Mouse (Mus musculus) intestine, embryonic 15.5 days (tissue): ENCODE measurements around the gene Gm21762. TPM values are rescaled to one million over a fixed set of nuclear protein-coding genes. Genes with fewer than 3 reads are reported as not detected.
"Not testable (repeated sequence)": the region's sequence is repeated elsewhere in the genome, so short reads cannot be mapped to it uniquely, and the experiment has no call there.

Experiments used
- ATAC-seq: fragments of 200-750 bp; cut with Nextera tagmentation; 2 replicates; pipeline ENCODE4 v1.8.0; 2017; ENCODE audit warnings: moderate TSS enrichment, moderate library complexity
- H3K27ac ChIP-seq: fragments of 300-500 bp; sonication (generic); 2 replicates; pipeline ENCODE4 v1.5.1; 2015; ENCODE audit warnings: mild to moderate bottlenecking, inconsistent platforms
- H3K27me3 ChIP-seq: fragments of 300-500 bp; sonication (generic); replicated peaks from 2 replicates; pipeline ENCODE4 v1.6.1; 2015; ENCODE audit warnings: inconsistent platforms
- H3K36me3 ChIP-seq: fragments of 300-500 bp; sonication (generic); 2 replicates; pipeline ENCODE4 v1.6.1; 2015; ENCODE audit warnings: inconsistent platforms
- H3K4me1 ChIP-seq: fragments of 300-500 bp; sonication (generic); replicated peaks from 2 replicates; pipeline ENCODE4 v1.6.1; 2015; ENCODE audit warnings: inconsistent platforms
- H3K4me2 ChIP-seq: fragments of 300-500 bp; sonication (generic); replicated peaks from 2 replicates; pipeline ENCODE4 v1.6.1; 2015; ENCODE audit warnings: mild to moderate bottlenecking, inconsistent platforms
- H3K4me3 ChIP-seq: fragments of 300-500 bp; sonication (generic); replicated peaks from 2 replicates; pipeline ENCODE4 v1.5.1; 2015; ENCODE audit warnings: inconsistent platforms
- H3K9ac ChIP-seq: fragments of 300-500 bp; sonication (generic); 2 replicates; pipeline ENCODE4 v1.6.1; 2015; ENCODE audit warnings: inconsistent platforms
- H3K9me3 ChIP-seq: fragments of 300-500 bp; sonication (generic); 2 replicates; pipeline ENCODE4 v1.6.1; 2016; ENCODE audit warnings: inconsistent platforms
- WGBS: fragments of 180-500 bp; shearing (Covaris S2); methylation state at CpG from one replicate; pipeline ENCODE4 v1.1.7; 2015; 5-methylcytosine and 5-hydroxymethylcytosine counted together
- polyA plus RNA-seq: library from polyadenylated mRNA; unstranded; fragments of >200 nt; fragmentation: Nextera tagmentation; extraction: Ambion mirVana; gene quantifications from 2 replicates; pipeline ENCODE4 v1.2.1, GENCODE M21; 2015

The Gm21762 gene
- polyA plus RNA-seq, 1 experiment from 2014 or later = not detected

DNA sequence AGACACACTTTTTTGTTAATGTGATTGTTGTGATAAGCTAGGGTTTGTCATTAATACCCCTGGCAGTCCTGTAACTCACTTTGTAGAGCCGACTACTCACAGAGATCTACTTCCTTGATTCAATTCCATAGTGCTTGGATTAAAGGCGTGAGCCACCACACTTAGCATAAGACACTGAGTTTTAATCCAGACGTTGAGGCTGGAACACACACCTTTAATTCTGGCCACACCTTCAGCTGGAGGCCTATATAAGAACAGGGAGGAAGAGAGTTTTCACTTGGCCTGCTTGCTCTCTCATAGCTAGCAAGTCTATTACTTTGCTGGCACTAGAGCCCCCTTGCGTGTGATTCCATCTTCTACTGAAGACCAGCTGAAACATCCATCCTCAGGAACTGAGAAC, 43.6 kb downstream of the Gm21762 start, which contains the start of gene Gm21818:
Gm21818 (plus strand) TSS at position 301 of the 400 bp plus-strand sequence.
- H3K4me2 ChIP-seq, ATAC-seq, H3K9ac ChIP-seq, H3K27ac ChIP-seq, H3K4me1 ChIP-seq, H3K27me3 ChIP-seq, H3K4me3 ChIP-seq, H3K9me3 ChIP-seq, H3K36me3 ChIP-seq: not testable (repeated sequence)
- 74% methylated on average over 4 of the region's 4 CpGs for WGBS

DNA sequence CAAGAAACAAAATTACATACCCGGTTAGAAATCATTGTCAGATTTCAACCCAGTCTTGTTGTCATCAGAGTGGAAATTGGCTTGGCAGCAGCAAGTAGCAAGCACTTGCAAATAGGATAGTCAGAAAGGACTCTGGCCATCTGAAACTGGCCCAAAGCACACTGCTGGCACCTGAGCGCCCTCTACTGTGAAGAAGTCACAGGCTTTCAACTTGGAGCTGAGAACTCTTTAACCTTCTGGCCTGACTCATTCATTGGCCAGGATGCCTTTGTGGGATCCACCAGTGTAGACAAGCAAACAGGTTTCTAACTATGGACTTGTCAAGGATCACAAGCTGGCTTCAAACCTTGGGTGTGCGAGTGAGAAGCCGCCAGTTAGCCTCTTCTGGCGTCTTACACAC, 47.4 kb downstream of the Gm21762 start:
- not testable (repeated sequence) for H3K27ac ChIP-seq, H3K4me2 ChIP-seq, ATAC-seq, H3K9ac ChIP-seq, H3K27me3 ChIP-seq, H3K4me1 ChIP-seq, H3K36me3 ChIP-seq, H3K9me3 ChIP-seq, H3K4me3 ChIP-seq
- 44% methylated on average over 5 of the region's 5 CpGs for WGBS

Other genes with a start within 250 kb of the Gm21762 start
- gene Gm36079, start 188.9 kb downstream of the Gm21762 start, polyA plus RNA-seq = not detected in 2 replicates
- gene Gm21188, start 163.8 kb downstream of the Gm21762 start, polyA plus RNA-seq = 0.16 TPM in 1 of 2 replicates, not detected in the other
- gene Gm20767, start 75.7 kb downstream of the Gm21762 start, polyA plus RNA-seq = not detected in 2 replicates
- not detected in 2 replicates for gene Gm21818, start 43.5 kb downstream of the Gm21762 start, polyA plus RNA-seq
- gene Gm21731, start 23.2 kb upstream of the Gm21762 start, polyA plus RNA-seq = not detected in 2 replicates
- gene AF067061, start 47.2 kb upstream of the Gm21762 start, polyA plus RNA-seq = not detected in 2 replicates
- 0.37 and 0.55 TPM in 2 replicates for gene BC147527, start 84.4 kb upstream of the Gm21762 start, polyA plus RNA-seq
- gene Tcstv3, start 100.9 kb upstream of the Gm21762 start, polyA plus RNA-seq = not detected in 2 replicates